Mouse (Mus musculus) small intestine, adult 2 months (tissue): ENCODE measurements around the gene Nfib. TPM values are rescaled to one million over a fixed set of nuclear protein-coding genes. Genes with fewer than 3 reads are reported as not detected.
A peak's percentile ranks its signal among the peaks of the same experiment; 100 is the strongest.

ENCODE experiments used
- H3K27ac ChIP-seq: fragments of 200-500 bp; 2 replicates; pipeline ENCODE4 v1.5.1; 2012; ENCODE audit warnings: low read depth, low read length, control low read depth, inconsistent platforms; ENCODE audit not compliant: insufficient read depth
- H3K27me3 ChIP-seq: fragments of 200-500 bp; 2 replicates; pipeline ENCODE4 v1.6.1; 2012; ENCODE audit warnings: mild to moderate bottlenecking, moderate library complexity, low read length, inconsistent platforms; ENCODE audit not compliant: control insufficient read depth, insufficient read depth
- H3K36me3 ChIP-seq: fragments of 200-500 bp; 2 replicates; pipeline ENCODE4 v1.6.1; 2012; ENCODE audit warnings: mild to moderate bottlenecking, low read length, control low read depth, inconsistent platforms; ENCODE audit not compliant: control insufficient read depth, insufficient read depth
- H3K4me1 ChIP-seq: fragments of 200-500 bp; 2 replicates; pipeline ENCODE4 v1.6.1; 2012; ENCODE audit warnings: low read length, inconsistent platforms, mixed read lengths; ENCODE audit not compliant: control insufficient read depth, insufficient read depth, insufficient read length
- H3K4me3 ChIP-seq: fragments of 200-500 bp; 2 replicates; pipeline ENCODE4 v1.5.1; 2012; ENCODE audit warnings: low read depth, mild to moderate bottlenecking, control low read depth, inconsistent platforms, low read length, moderate library complexity
- CTCF ChIP-seq: fragments of 200-500 bp; IDR thresholded peaks from 2 replicates; pipeline ENCODE4 v1.5.1; 2012; ENCODE audit warnings: low read depth, mild to moderate bottlenecking, control low read depth, inconsistent platforms, low read length, moderate library complexity, mixed read lengths; ENCODE audit not compliant: insufficient replicate concordance, insufficient read length; ENCODE audit errors: extremely low read depth
- POLR2A ChIP-seq: fragments of 200-500 bp; IDR thresholded peaks from 2 replicates; pipeline ENCODE4 v1.6.1; 2012; ENCODE audit warnings: low read depth, mild to moderate bottlenecking, control low read depth, inconsistent platforms, low read length, moderate library complexity
- WGBS: fragments of 180-500 bp; shearing (Covaris S2); methylation state at CpG from one replicate; pipeline ENCODE4 v1.1.7; 2018; 5-methylcytosine and 5-hydroxymethylcytosine counted together
- polyA plus RNA-seq: library from polyadenylated mRNA; depleted of rRNA; stranded (reverse); fragments of >200 nt; gene quantifications from 2 replicates; pipeline ENCODE4 v1.2.3, GENCODE M21; 2012

Gene Nfib
- polyA plus RNA-seq, 1 experiment: 4.7 TPM

DNA sequence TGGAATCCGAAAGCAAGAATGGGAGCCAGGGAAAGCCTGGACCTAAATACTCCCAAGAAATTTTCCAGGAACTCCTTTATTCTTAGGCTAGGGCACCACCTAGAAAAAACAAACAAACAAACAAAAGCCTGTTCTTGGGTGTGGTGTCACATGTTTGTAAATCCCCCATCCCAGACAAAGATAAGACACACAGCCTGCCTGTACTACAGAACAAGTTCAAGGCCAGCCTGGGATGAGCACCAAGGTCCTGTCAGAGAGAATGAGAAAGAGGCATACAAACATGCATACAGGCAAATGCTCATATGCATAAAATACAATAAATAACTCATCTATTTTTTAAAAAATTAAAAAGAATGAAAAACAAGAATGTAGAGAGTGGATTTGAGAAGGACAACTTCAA lies 315.7 kb downstream of the Nfib start:
- 83% methylated on average over 1 of the region's 1 CpGs for WGBS
- TF ChIP-seq CTCF (no peak), POLR2A (no peak)

DNA sequence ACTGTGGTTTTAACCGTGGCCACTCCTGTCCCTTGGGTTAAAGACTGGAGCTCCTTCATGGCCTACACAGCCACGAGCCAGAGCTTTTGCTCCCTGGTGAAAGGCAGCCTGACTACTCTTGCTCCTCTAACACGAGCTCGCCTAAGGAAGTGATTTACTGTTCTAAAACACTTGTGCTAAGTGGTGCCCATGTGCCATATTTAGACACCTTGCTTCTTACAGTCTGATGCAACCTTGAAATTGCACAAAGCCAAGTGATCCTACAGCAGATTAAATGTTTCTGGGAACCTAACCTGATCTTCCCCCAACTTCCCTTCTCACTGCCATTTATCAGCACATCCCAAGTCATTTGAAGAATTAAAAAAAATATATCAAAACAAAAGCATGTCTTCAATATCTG lies 317.9 kb downstream of the Nfib start:
- TF ChIP-seq POLR2A (no peak), CTCF (no peak)
- Histone ChIP-seq H3K4me3 (no peak overlapping the region), H3K36me3 (no peaks in the 10 kb centered on the region; the same call in 1 of the 2 replicates), H3K27ac (no peak overlapping the region), H3K27me3 (no peaks in the 10 kb centered on the region), H3K4me1 (peaks cover 33% of the 10 kb centered on the region; the same call in 1 of the 2 replicates)
- WGBS: 80% methylated on average over 4 of the region's 4 CpGs

More for the DNA sequence above, 315.7 kb downstream of the Nfib start:
- H3K36me3 ChIP-seq: no peaks in the 10 kb centered on the region; the same call in 1 of the 2 replicates
- H3K27me3 ChIP-seq: no peaks in the 10 kb centered on the region
- peaks cover 34% of the 10 kb centered on the region; the same call in 1 of the 2 replicates for H3K4me1 ChIP-seq
- H3K4me3 ChIP-seq: no peak overlapping the region
- no peak overlapping the region for H3K27ac ChIP-seq

DNA sequence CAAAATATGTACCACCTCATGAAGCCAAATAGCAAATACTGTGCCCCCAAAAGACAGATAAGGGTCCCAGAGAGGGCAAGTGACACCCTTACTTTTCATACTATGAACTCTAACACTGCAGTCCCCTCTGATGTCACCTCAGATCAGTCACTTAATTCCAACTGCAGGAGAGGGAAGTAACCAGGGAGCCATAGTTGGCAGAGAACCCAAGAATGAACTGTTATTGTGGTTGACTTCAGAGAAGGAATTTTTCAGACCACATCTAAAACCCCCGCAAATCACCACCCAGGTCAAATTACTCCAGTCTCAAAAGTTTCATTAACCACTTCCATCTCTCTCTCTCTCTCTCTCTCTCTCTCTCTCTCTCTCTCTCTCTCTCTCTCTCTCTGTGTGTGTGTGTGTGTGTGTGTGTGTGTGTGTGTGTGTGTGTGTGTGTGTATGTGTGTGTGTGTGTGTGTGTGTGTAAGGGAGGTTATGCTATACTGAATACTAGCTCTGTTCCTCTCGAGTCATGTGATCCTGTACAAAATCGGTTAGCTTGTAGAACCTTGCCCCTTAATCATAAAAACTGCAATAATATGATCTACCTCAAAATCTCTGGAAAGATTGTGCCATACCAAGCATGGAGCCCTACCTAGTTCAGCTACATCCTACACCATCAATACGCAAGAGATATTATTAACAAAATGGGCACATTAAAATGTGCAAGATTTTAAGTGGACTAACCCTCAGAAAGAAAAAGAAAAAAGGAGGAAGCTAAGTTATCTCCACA lies 319.1 kb downstream of the Nfib start:
- Histone ChIP-seq H3K4me3 (no peak overlapping the region), H3K4me1 (peaks cover 30% of the 10 kb centered on the region; the same call in 1 of the 2 replicates), H3K27me3 (no peaks in the 10 kb centered on the region), H3K27ac (peak overlapping the region; percentile 20), H3K36me3 (peaks cover 2% of the 10 kb centered on the region; the same call in 1 of the 2 replicates)
- 27% methylated on average over 4 of the region's 4 CpGs for WGBS
- TF ChIP-seq CTCF (no peak), POLR2A (no peak)

DNA sequence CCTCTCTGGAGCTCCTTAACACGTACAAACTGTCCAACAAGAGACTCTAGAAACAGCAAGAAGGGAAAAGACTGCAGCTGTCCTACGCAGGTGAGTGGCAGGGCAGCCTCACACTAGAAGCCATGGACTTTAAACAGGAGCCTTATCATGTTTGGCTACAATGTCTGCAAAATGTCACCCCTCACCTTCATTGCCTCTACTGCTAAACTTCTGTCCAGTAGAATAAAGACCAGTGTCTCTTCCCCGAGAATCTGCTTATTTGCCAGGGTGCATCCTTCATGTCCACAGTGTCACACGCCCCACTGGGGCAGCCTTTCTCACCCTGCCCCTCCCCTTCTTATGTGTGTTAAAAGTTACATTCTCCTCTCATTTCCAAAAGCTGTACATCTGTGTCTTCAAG lies 319.9 kb downstream of the Nfib start:
- TF ChIP-seq CTCF (no peak), POLR2A (no peak)
- H3K27me3 ChIP-seq: no peaks in the 10 kb centered on the region
- H3K4me3 ChIP-seq: no peak overlapping the region
- 35% methylated on average over 4 of the region's 4 CpGs for WGBS
- H3K4me1 ChIP-seq: peaks cover 33% of the 10 kb centered on the region; the same call in 1 of the 2 replicates
- peak overlapping the region; percentile 75 for H3K27ac ChIP-seq
- peaks cover 2% of the 10 kb centered on the region; the same call in 1 of the 2 replicates for H3K36me3 ChIP-seq

DNA sequence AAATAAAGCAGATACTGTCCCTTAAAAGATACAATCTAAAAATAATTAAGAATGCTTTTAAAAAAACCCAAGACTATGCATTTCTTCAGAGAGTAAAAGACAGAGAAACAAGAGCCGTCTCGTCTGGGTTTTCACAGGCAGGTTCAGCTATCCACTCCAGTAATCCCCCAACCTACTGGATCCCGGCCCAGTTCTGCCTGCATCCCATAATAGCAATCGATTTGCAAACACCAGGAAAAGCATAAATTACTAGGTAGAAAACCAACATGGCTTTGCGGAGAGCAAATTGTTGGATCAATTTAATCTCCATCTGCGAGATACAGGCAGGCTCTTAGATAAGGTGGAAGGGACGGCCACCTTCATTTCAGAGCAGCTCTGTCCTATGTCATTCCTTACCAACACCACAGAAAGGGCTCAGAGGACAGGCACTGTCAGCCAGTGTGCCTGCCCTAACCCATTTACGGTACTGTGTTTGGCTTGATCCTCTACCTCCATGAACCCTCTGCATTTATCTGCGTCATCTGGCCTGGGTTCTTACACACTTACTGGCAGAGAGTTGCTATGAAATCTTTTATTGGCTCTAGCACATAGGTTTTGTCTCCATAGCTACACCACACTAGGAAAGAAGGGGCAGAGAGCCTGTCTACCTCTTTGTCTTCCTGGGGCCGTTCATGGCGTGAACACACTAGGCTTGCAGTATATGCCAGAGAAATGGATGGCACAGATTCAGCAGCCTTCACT lies 321.4 kb downstream of the Nfib start:
- H3K4me1 ChIP-seq: peaks cover 33% of the 10 kb centered on the region; the same call in 1 of the 2 replicates
- WGBS: 29% methylated on average over 11 of the region's 11 CpGs
- no peak overlapping the region for H3K4me3 ChIP-seq
- H3K27ac ChIP-seq: peak overlapping the region; percentile 52
- no peaks in the 10 kb centered on the region for H3K27me3 ChIP-seq
- H3K36me3 ChIP-seq: peaks cover 2% of the 10 kb centered on the region; the same call in 1 of the 2 replicates
- TF ChIP-seq CTCF (no peak), POLR2A (no peak)

DNA sequence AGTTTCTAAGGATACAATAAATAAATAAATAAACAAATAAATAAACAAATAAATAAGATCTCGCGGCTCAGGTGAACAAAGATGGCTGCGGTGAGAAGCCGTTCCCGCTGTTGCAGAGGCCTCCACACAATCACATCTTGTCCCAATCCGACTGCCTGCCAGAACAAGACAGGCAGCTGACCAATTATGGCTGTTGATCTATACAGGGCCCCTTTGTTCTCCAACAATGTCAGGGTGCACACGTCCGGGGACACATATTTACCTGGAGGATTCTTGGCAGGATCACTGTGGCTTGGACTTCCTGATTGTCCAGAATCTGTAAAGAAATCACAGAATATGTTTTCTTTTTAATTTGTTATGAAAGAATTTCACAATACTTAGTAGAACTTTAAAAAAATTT lies 322.2 kb downstream of the Nfib start:
- no peak overlapping the region for H3K4me3 ChIP-seq
- peaks cover 2% of the 10 kb centered on the region; the same call in 1 of the 2 replicates for H3K36me3 ChIP-seq
- H3K27me3 ChIP-seq: no peaks in the 10 kb centered on the region
- H3K4me1 ChIP-seq: peaks cover 33% of the 10 kb centered on the region; the same call in 1 of the 2 replicates
- TF ChIP-seq CTCF (no peak), POLR2A (no peak)
- 0 out of 2 replicates have a peak overlapping the region, but pooled peaks have one; percentile 6 for H3K27ac ChIP-seq
- WGBS: 28% methylated on average over 8 of the region's 8 CpGs

DNA sequence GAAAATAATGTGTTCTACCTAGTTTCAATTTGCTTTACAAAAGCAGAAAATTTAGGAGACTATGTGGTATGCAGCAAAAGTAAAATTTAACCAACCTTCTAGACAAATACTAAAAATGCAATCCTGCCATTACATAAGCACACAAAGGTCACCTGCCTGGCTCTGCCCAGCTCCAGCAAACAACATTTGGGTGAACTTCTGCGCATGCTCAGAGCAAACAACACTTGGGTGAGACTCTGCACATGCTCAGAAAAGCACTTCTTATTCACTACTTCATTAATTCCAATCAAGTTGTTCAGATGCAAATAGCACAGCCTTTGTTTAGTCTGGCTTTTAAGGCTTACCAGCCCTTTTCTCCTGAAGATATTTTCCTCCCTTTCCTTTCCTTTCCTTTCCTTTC lies 323.8 kb downstream of the Nfib start:
- Histone ChIP-seq H3K4me1 (peaks cover 27% of the 10 kb centered on the region; the same call in 1 of the 2 replicates), H3K27ac (no peak overlapping the region), H3K36me3 (peaks cover 2% of the 10 kb centered on the region; the same call in 1 of the 2 replicates), H3K4me3 (no peak overlapping the region), H3K27me3 (no peaks in the 10 kb centered on the region)
- no peak for TF ChIP-seq POLR2A
- no peak for TF ChIP-seq CTCF
- WGBS: 38% methylated on average over 1 of the region's 1 CpGs
